Mouse (Mus musculus) ovary, postnatal 10 days (tissue): ENCODE data around the gene Tmem19.

ENCODE experiments used
- DNase-seq: peaks from one replicate; pipeline ENCODE4 v3.0.0; 2022; ENCODE audit warnings: low spot score

Tmem19 gene

DNA sequence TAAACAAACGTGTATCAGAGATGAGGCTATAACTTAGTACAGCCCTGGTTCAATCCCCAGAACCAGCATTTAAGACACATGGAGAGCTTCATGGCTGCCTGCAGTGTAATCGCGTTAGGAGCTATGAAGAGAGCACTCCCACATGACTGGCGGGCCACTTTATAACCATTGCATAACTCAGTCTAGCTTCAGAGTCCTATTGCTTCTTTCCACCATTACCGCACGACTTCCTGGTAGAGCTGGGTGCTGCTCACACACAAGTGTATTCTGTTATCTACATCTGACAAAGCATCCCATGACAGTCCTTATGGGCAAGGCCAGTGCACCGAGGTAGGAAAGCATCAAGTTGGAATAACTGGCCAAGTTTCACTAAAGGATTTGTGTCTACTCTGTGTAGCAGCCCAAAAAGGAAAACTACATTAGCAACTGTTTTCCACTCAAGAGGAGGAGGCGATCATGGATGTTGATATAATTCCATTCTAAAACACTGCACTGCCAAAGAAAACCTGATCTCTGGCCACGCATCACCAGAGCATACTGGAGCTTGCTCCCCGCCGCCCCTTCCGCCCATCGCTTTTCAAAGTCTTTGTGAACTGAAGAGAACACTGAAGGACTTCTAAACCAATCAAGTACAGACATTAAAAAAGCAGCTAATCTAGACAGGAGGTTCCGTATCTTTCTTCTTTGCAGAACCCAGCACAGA is 50.9 kb downstream of the Tmem19 start:
- no peak for DNase-seq

DNA sequence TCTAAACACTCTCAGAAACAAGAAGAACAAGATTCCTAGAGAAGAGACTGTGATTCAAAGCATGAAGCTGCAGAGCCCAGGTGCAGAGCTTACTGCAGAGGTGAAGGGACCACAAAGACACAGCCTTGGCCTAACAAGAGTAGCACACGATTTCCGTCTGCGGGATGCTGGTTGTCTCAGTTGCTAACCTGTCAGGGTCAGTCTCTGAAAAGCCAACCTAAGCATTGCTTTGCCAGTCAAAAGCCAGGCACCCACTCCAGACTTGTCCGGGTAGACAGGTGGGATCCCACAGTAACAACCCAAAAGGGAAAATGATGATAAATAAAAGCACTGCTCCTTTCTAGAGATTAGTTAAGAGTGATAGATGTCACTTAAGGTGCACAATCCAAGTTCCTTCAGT is 53.1 kb downstream of the Tmem19 start:
- no peak for DNase-seq

GRCm38 (mm10) chr10:115307331-115307875 is 54.9 kb downstream of the Tmem19 start:
- DNase-seq, result no peak

GRCm38 (mm10) chr10:115298683-115299082 is 63.6 kb downstream of the Tmem19 start:
- DNase-seq, result no peak

DNA sequence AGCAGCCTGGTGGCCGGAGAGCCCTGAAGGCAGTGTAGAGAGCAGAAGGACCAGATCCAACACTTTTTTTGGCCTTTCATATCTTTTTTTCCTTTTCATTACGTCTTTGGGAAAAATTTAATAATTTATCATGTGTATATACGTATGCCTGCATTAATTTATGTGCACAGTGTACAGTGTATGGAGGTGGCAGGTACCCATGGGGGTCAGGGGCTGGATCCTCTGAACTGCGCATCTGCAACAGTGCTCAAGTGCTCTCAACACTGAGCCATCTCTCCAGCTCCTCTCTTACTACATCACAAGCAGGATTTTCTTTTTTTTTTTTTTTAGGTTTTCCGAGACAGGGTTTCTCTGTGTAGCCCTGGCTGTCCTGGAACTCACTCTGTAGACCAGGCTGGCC is 64.7 kb downstream of the Tmem19 start:
- DNase-seq, result no peak

- DNase-seq, result no peak
Measured at GRCm38 (mm10) chr10:115296401-115296935, 65.8 kb downstream of the Tmem19 start.

GRCm38 (mm10) chr10:115295162-115295561 is 67.1 kb downstream of the Tmem19 start:
- DNase-seq, result no peak

GRCm38 (mm10) chr10:115294715-115295114 is 67.6 kb downstream of the Tmem19 start:
- no peak for DNase-seq

GRCm38 (mm10) chr10:115293946-115294345 is 68.4 kb downstream of the Tmem19 start:
- DNase-seq, result no peak

DNA sequence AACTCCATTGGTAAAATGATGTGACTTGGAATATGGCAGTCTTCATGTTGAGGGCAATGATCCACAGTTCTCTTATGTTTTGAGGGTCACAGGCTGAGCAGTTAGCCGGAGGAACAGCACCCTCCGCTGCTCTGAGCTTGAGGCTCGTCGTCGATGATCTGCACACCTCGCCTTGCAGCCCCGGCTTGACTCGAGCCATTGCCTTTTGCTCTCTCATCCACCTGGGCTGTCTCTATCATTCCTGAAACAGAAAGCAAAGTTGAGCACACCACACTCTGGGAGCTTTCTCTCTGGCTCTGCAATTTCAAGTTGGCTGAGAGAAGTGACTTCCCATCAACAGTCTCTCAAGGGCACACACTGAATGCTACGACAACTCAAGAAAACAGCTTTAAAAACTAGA is 71.6 kb downstream of the Tmem19 start:
- DNase-seq, result no peak
